Mouse (Mus musculus): ENCODE data around the gene Sik3. TPM values are rescaled to one million over a fixed set of nuclear protein-coding genes. Genes with fewer than 3 reads are reported as not detected.

Gene Sik3
- total RNA-seq, 1 experiment from 2014 or later, result 8.8 TPM

GRCm38 (mm10) chr9:46229573-46230449, 217.2 kb downstream of the Sik3 start:
- ATAC-seq (replicated peaks; ENCODE audit: insufficient number of reproducible peaks, low FRiP score, low TSS enrichment, poor library complexity, severe bottlenecking), result no peak; the same call in 1 of the 2 replicates

- ATAC-seq (replicated peaks; ENCODE audit: insufficient number of reproducible peaks, low FRiP score, low TSS enrichment, poor library complexity, severe bottlenecking), result no peak
These were observed 217.9 kb downstream of the Sik3 start for GRCm38 (mm10) chr9:46230450-46230975.

GRCm38 (mm10) chr9:46235196-46235595, 222.6 kb downstream of the Sik3 start:
- no peak for ATAC-seq (replicated peaks; ENCODE audit: insufficient number of reproducible peaks, low FRiP score, low TSS enrichment, poor library complexity, severe bottlenecking)

GRCm38 (mm10) chr9:46235596-46235648, 222.8 kb downstream of the Sik3 start, which contains the start of gene Apoc3:
Gene Apoc3, minus strand, starts transcription at chr9:46235636.
- no peak for ATAC-seq (replicated peaks; ENCODE audit: insufficient number of reproducible peaks, low FRiP score, low TSS enrichment, poor library complexity, severe bottlenecking)

- no peak for ATAC-seq (replicated peaks; ENCODE audit: insufficient number of reproducible peaks, low FRiP score, low TSS enrichment, poor library complexity, severe bottlenecking)
These were observed 223.0 kb downstream of the Sik3 start for GRCm38 (mm10) chr9:46235649-46236048.

- ATAC-seq (replicated peaks; ENCODE audit: insufficient number of reproducible peaks, low FRiP score, low TSS enrichment, poor library complexity, severe bottlenecking), result no peak
These were observed 226.2 kb downstream of the Sik3 start for GRCm38 (mm10) chr9:46238850-46239249.

GRCm38 (mm10) chr9:46240526-46241153, 228.0 kb downstream of the Sik3 start, which contains the start of gene Apoa4:
Gene Apoa4, plus strand, starts transcription at chr9:46240696.
- ATAC-seq (replicated peaks; ENCODE audit: insufficient number of reproducible peaks, low FRiP score, low TSS enrichment, poor library complexity, severe bottlenecking), result no peak

- no peak for ATAC-seq (replicated peaks; ENCODE audit: insufficient number of reproducible peaks, low FRiP score, low TSS enrichment, poor library complexity, severe bottlenecking)
These were observed 229.2 kb downstream of the Sik3 start for GRCm38 (mm10) chr9:46241818-46242217.

GRCm38 (mm10) chr9:46243122-46243521, 230.5 kb downstream of the Sik3 start:
- no peak for ATAC-seq (replicated peaks; ENCODE audit: insufficient number of reproducible peaks, low FRiP score, low TSS enrichment, poor library complexity, severe bottlenecking)

GRCm38 (mm10) chr9:46243584-46243983, 231.0 kb downstream of the Sik3 start:
- no peak for ATAC-seq (replicated peaks; ENCODE audit: insufficient number of reproducible peaks, low FRiP score, low TSS enrichment, poor library complexity, severe bottlenecking)

- ATAC-seq (replicated peaks; ENCODE audit: insufficient number of reproducible peaks, low FRiP score, low TSS enrichment, poor library complexity, severe bottlenecking), result peak; percentile 60; the same call in 1 of the 2 replicates
These were observed 234.2 kb downstream of the Sik3 start for GRCm38 (mm10) chr9:46246752-46247324.

GRCm38 (mm10) chr9:46256177-46256576, 243.6 kb downstream of the Sik3 start:
- no peak for ATAC-seq (replicated peaks; ENCODE audit: insufficient number of reproducible peaks, low FRiP score, low TSS enrichment, poor library complexity, severe bottlenecking)

- 0 out of 2 replicates have a peak, but pooled peaks have one; percentile 27 for ATAC-seq (replicated peaks; ENCODE audit: insufficient number of reproducible peaks, low FRiP score, low TSS enrichment, poor library complexity, severe bottlenecking)
These were observed 244.2 kb downstream of the Sik3 start for GRCm38 (mm10) chr9:46256658-46257385.

GRCm38 (mm10) chr9:46257546-46257945, 244.9 kb downstream of the Sik3 start:
- ATAC-seq (replicated peaks; ENCODE audit: insufficient number of reproducible peaks, low FRiP score, low TSS enrichment, poor library complexity, severe bottlenecking), result no peak

- no peak for ATAC-seq (replicated peaks; ENCODE audit: insufficient number of reproducible peaks, low FRiP score, low TSS enrichment, poor library complexity, severe bottlenecking)
These were observed 246.5 kb downstream of the Sik3 start for GRCm38 (mm10) chr9:46259111-46259510.

- ATAC-seq (replicated peaks; ENCODE audit: insufficient number of reproducible peaks, low FRiP score, low TSS enrichment, poor library complexity, severe bottlenecking), result no peak
These were observed 248.5 kb downstream of the Sik3 start for GRCm38 (mm10) chr9:46261131-46261530.

GRCm38 (mm10) chr9:46268343-46268873, 255.8 kb downstream of the Sik3 start, which contains the start of gene Apoa5:
Gene Apoa5, plus strand, starts transcription at chr9:46268633.
- no peak for ATAC-seq (replicated peaks; ENCODE audit: insufficient number of reproducible peaks, low FRiP score, low TSS enrichment, poor library complexity, severe bottlenecking)

- no peak for ATAC-seq (replicated peaks; ENCODE audit: insufficient number of reproducible peaks, low FRiP score, low TSS enrichment, poor library complexity, severe bottlenecking)
These were observed 256.5 kb downstream of the Sik3 start for GRCm38 (mm10) chr9:46269125-46269524.

- ATAC-seq (replicated peaks; ENCODE audit: insufficient number of reproducible peaks, low FRiP score, low TSS enrichment, poor library complexity, severe bottlenecking), result no peak
These were observed 258.2 kb downstream of the Sik3 start for GRCm38 (mm10) chr9:46270782-46271181.

Data from monocyte, adult 5-6 weeks (primary cell).